Mouse (Mus musculus): ENCODE results near the gene Atp6v1a. TPM values are rescaled to one million over a fixed set of nuclear protein-coding genes. Genes with fewer than 3 reads are reported as not detected.

The Atp6v1a gene
- polyA plus RNA-seq (2016; fragmentation: Nextera tagmentation; extraction: Ambion mirVana), result 54.6 and 59.8 TPM in 2 replicates

DNA sequence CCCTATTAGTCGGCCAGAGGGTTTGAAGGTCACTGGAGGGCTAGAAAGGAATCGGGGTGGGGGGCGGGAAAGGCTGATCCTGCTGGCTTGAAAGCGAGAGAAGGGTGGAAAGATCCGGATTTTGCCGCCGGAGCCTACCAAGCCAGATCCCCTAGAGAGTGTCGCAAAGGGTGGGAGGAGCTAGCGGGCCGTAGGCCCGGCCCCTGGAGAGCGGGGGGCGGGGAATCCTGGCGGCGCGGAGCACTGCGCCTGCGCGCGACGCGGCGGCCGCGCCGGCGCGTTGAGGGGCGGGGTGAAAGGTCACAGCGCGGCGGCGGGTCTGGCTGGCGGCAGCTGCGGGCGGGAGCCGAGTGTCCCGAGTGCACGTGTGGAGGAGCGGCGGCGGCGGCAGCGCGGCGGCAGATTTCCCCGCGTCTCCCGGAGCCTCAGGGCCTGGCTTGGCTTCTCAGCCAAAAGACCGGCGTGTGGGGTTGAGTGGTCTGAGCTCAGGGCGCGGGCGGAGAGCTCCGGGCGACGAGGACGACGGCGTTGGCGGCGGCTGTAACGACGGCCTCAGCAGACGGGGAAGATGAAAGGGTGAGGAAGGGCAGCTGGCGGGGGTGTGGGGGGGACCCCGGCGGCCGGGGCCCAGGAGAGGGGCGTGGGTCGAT lies at the start of gene Atp6v1a, which contains the start of gene Naa50:
Gene Atp6v1a, minus strand, starts transcription at position 170 of the 650 bp plus-strand sequence.
Gene Naa50, plus strand, starts transcription at position 295 of the 650 bp plus-strand sequence.
- no peaks in the 10 kb centered on the region for H3K36me3 ChIP-seq
- peak within 1 kb of the TSS; percentile 96 for H3K4me3 ChIP-seq
- H3K27ac ChIP-seq (replicated peaks), result peak within 1 kb of the TSS; percentile 98
- H3K9ac ChIP-seq (replicated peaks), result peak within 1 kb of the TSS; percentile 91
- H3K4me2 ChIP-seq (replicated peaks), result peak within 1 kb of the TSS; percentile 90
- ATAC-seq (ENCODE audit: low FRiP score, low read depth), result peak; percentile 88
- no peaks in the 10 kb centered on the region for H3K27me3 ChIP-seq
- no peaks in the 10 kb centered on the region for H3K9me3 ChIP-seq
- H3K4me1 ChIP-seq, result peaks cover 16% of the 10 kb centered on the region
- WGBS, result under 1% methylated on average over 70 of the region's 71 CpGs

DNA sequence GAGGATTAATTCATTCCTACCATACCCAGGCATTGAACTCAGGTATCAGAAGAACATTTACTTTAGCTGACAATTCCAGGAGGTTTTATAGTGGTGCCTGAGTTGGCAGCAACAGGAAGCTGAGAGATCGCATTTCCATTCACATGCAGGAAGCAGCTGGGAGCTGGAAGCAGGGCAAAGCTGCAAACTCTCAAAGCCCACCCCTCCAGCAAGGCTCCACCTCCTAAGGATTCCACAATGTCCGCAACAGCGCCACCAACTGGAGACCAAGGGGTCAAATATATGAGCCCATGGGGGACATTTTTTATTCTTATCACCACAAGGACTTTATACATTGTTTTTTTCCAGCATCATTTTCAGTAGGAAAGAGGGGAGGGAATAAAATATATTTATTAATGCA lies 49.3 kb upstream of the Atp6v1a start:
- 93% methylated on average over 3 of the region's 3 CpGs for WGBS
- H3K9me3 ChIP-seq, result peaks cover 5% of the 10 kb centered on the region
- H3K9ac ChIP-seq (replicated peaks), result no peak overlapping the region
- H3K27me3 ChIP-seq, result no peaks in the 10 kb centered on the region
- H3K4me2 ChIP-seq (replicated peaks), result no peak overlapping the region
- no peak overlapping the region for H3K4me3 ChIP-seq
- peaks cover 6% of the 10 kb centered on the region for H3K36me3 ChIP-seq
- no peaks in the 10 kb centered on the region for H3K4me1 ChIP-seq
- no peak overlapping the region for H3K27ac ChIP-seq (replicated peaks)
- ATAC-seq (ENCODE audit: low FRiP score, low read depth), result no peak

DNA sequence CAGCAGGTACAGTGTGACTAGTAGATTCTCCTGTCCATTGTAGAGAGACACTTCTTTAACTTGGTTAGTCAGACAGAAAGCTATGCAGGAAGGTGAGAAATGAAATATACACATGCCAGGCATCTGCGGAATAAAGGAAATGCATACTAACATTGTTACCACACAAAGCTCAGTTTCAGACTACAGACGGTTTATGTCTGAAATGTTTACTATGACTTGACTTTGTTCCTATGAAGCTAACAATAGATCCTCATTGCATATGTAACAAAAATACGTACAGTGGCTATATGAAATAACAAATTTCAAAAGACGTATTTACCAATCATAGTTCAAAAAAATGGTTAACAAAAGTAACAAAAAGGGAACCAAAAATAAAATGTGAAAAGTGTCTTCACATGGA lies 47.7 kb upstream of the Atp6v1a start:
- Histone ChIP-seq H3K27ac (replicated peaks) (no peak overlapping the region), H3K9me3 (peaks cover 5% of the 10 kb centered on the region), H3K36me3 (peaks cover 6% of the 10 kb centered on the region), H3K27me3 (no peaks in the 10 kb centered on the region), H3K4me1 (no peaks in the 10 kb centered on the region), H3K4me3 (no peak overlapping the region), H3K4me2 (replicated peaks) (no peak overlapping the region), H3K9ac (replicated peaks) (no peak overlapping the region)
- 93% methylated on average over 4 of the region's 4 CpGs for WGBS
- ATAC-seq (ENCODE audit: low FRiP score, low read depth), result no peak

- H3K4me2 ChIP-seq (replicated peaks), result no peak overlapping the region
- 84% methylated on average over 3 of the region's 3 CpGs for WGBS
- no peak overlapping the region for H3K9ac ChIP-seq (replicated peaks)
- H3K36me3 ChIP-seq, result peaks cover 10% of the 10 kb centered on the region
- ATAC-seq (ENCODE audit: low FRiP score, low read depth), result no peak
- no peak overlapping the region for H3K27ac ChIP-seq (replicated peaks)
- no peaks in the 10 kb centered on the region for H3K27me3 ChIP-seq
- peaks cover 5% of the 10 kb centered on the region for H3K9me3 ChIP-seq
- H3K4me1 ChIP-seq, result no peaks in the 10 kb centered on the region
- H3K4me3 ChIP-seq, result no peak overlapping the region
Measured at GRCm38 (mm10) chr16:44184769-44185168, 45.3 kb upstream of the Atp6v1a start.

GRCm38 (mm10) chr16:44182597-44182996 lies 43.1 kb upstream of the Atp6v1a start:
- Histone ChIP-seq H3K9ac (replicated peaks) (no peak overlapping the region), H3K9me3 (no peaks in the 10 kb centered on the region)
- WGBS, result 100% methylated on average over 1 of the region's 1 CpGs

DNA sequence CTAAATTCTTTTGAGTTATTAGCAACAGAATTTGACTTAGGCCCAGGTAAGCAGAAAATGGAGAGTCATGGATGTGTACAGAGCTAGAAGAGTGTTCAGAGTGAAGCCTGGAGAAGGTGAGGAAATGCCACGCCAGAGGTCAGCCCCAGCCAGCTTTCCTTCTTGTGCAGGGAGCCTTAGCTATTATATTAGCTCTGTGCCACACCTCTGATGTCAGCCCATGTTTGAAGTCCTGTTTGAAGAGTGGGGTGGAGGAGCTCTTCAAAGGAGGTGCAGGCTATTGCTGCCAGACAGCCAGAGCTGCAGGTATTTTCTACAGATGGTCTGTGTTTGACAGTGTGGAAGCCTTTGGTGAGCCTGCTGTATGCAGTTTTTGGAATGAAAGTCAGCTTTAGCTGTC lies 39.0 kb upstream of the Atp6v1a start:
- no peaks in the 10 kb centered on the region for H3K9me3 ChIP-seq
- no peak overlapping the region for H3K27ac ChIP-seq (replicated peaks)
- no peak overlapping the region for H3K4me2 ChIP-seq (replicated peaks)
- H3K4me1 ChIP-seq, result peaks cover 14% of the 10 kb centered on the region
- ATAC-seq (ENCODE audit: low FRiP score, low read depth), result no peak
- no peaks in the 10 kb centered on the region for H3K27me3 ChIP-seq
- H3K36me3 ChIP-seq, result 0 out of 2 replicates have a peak, but pooled peaks cover 8% of the 10 kb centered on the region
- H3K9ac ChIP-seq (replicated peaks), result no peak overlapping the region
- no peak overlapping the region for H3K4me3 ChIP-seq
- 67% methylated on average over 1 of the region's 1 CpGs for WGBS

More at GRCm38 (mm10) chr16:44182597-44182996, 43.1 kb upstream of the Atp6v1a start:
- Histone ChIP-seq H3K36me3 (0 out of 2 replicates have a peak, but pooled peaks cover 8% of the 10 kb centered on the region), H3K27me3 (no peaks in the 10 kb centered on the region), H3K4me2 (replicated peaks) (no peak overlapping the region), H3K27ac (replicated peaks) (no peak overlapping the region), H3K4me3 (no peak overlapping the region), H3K4me1 (no peaks in the 10 kb centered on the region)
- no peak for ATAC-seq (ENCODE audit: low FRiP score, low read depth)

GRCm38 (mm10) chr16:44176511-44176910 lies 37.0 kb upstream of the Atp6v1a start:
- WGBS, result 89% methylated on average over 2 of the region's 2 CpGs
- Histone ChIP-seq H3K4me3 (no peak overlapping the region), H3K36me3 (0 out of 2 replicates have a peak, but pooled peaks cover 5% of the 10 kb centered on the region)

GRCm38 (mm10) chr16:44175001-44175400 lies 35.5 kb upstream of the Atp6v1a start:
- no peak for ATAC-seq (ENCODE audit: low FRiP score, low read depth)
- Histone ChIP-seq H3K36me3 (0 out of 2 replicates have a peak, but pooled peaks cover 3% of the 10 kb centered on the region), H3K4me3 (no peak overlapping the region), H3K9me3 (no peaks in the 10 kb centered on the region), H3K27me3 (no peaks in the 10 kb centered on the region), H3K9ac (replicated peaks) (no peak overlapping the region), H3K4me1 (peaks cover 14% of the 10 kb centered on the region), H3K27ac (replicated peaks) (no peak overlapping the region), H3K4me2 (replicated peaks) (no peak overlapping the region)
- whole genome bisulfite sequencing, result 100% methylated on average over 1 of the region's 1 CpGs

More at GRCm38 (mm10) chr16:44176511-44176910, 37.0 kb upstream of the Atp6v1a start:
- H3K4me1 ChIP-seq, result peaks cover 14% of the 10 kb centered on the region
- no peaks in the 10 kb centered on the region for H3K27me3 ChIP-seq
- H3K4me2 ChIP-seq (replicated peaks), result no peak overlapping the region
- no peak overlapping the region for H3K9ac ChIP-seq (replicated peaks)
- H3K9me3 ChIP-seq, result no peaks in the 10 kb centered on the region
- no peak overlapping the region for H3K27ac ChIP-seq (replicated peaks)
- ATAC-seq (ENCODE audit: low FRiP score, low read depth), result no peak

GRCm38 (mm10) chr16:44173966-44174530 lies 34.5 kb upstream of the Atp6v1a start:
- no peak for ATAC-seq (ENCODE audit: low FRiP score, low read depth)
- Histone ChIP-seq H3K4me2 (replicated peaks) (peak overlapping the region; percentile 79), H3K27me3 (no peaks in the 10 kb centered on the region), H3K36me3 (0 out of 2 replicates have a peak, but pooled peaks cover 3% of the 10 kb centered on the region), H3K4me3 (peak overlapping the region; percentile 96), H3K27ac (replicated peaks) (no peak overlapping the region; the same call in 1 of the 2 replicates), H3K9me3 (no peaks in the 10 kb centered on the region), H3K4me1 (peaks cover 14% of the 10 kb centered on the region), H3K9ac (replicated peaks) (peak overlapping the region; percentile 95)
- WGBS, result 23% methylated on average over 7 of the region's 7 CpGs

GRCm38 (mm10) chr16:44173155-44173941 lies 33.8 kb upstream of the Atp6v1a start, which contains the start of gene Usf3:
Usf3 (plus strand) TSS chr16:44173246.
- WGBS, result under 1% methylated on average over 57 of the region's 77 CpGs
- peak; percentile 80 for ATAC-seq (ENCODE audit: low FRiP score, low read depth)
- Histone ChIP-seq H3K27me3 (no peaks in the 10 kb centered on the region), H3K36me3 (0 out of 2 replicates have a peak, but pooled peaks cover under 1% of the 10 kb centered on the region), H3K4me2 (replicated peaks) (peak within 1 kb of the TSS; percentile 79), H3K27ac (replicated peaks) (peak within 1 kb of the TSS; percentile 84), H3K9me3 (no peaks in the 10 kb centered on the region), H3K9ac (replicated peaks) (peak within 1 kb of the TSS; percentile 95), H3K4me1 (peaks cover 14% of the 10 kb centered on the region), H3K4me3 (peak within 1 kb of the TSS; percentile 96)

DNA sequence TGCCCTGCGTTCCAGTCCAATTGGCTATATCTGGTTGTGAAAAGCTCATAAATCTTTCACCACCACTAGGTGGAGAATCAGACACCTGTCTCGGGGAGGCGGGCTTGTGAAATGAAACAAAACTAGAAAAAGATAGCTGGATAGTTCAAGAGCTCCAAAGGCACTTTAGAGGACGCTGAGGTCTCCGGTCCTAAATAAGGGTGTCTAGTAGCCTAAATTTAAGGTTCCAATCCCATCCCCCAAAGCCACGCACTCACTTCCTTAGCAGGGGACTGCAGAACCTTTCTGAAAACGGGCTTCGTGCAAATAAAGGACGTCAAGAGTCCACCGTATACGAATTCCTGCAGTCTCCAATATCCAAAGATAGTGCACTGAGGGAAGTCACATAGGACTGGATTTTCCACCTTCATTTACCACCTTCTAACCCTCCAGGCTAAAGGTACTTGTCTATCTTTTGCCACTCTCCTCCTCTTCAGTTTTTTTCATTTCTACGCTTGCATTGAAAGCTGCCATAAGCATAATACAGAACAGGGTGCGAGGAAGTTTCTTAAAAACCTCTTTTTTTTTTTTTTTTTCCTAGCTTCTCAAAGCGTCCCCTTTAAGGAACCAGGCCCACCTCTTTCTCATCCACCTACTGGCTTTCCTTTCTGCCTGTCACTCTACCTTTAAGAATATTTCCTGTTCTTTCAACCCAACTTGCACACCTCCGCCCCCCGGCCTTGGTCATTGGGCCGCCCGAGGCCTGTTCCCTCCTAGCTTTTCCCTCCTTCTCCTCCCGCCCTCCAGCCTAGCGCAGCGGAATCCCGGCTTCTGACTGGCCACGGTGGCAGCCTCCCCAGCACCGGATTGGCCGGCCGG lies 33.0 kb upstream of the Atp6v1a start:
- ATAC-seq (ENCODE audit: low FRiP score, low read depth), result peak; percentile 100
- Histone ChIP-seq H3K4me1 (peaks cover 14% of the 10 kb centered on the region), H3K36me3 (no peaks in the 10 kb centered on the region), H3K4me2 (replicated peaks) (peak overlapping the region; percentile 79), H3K4me3 (peak overlapping the region; percentile 96), H3K27me3 (no peaks in the 10 kb centered on the region), H3K27ac (replicated peaks) (peak overlapping the region; percentile 84), H3K9me3 (no peaks in the 10 kb centered on the region), H3K9ac (replicated peaks) (peak overlapping the region; percentile 95)
- WGBS, result under 1% methylated on average over 26 of the region's 26 CpGs

Data from midbrain, embryonic 12.5 days (tissue).